Mouse (Mus musculus): ENCODE results near the gene Tmem156. TPM values are rescaled to one million over a fixed set of nuclear protein-coding genes. Genes with fewer than 3 reads are reported as not detected.

The Tmem156 gene
- polyA plus RNA-seq, 1 experiment, result 3.6 TPM

DNA sequence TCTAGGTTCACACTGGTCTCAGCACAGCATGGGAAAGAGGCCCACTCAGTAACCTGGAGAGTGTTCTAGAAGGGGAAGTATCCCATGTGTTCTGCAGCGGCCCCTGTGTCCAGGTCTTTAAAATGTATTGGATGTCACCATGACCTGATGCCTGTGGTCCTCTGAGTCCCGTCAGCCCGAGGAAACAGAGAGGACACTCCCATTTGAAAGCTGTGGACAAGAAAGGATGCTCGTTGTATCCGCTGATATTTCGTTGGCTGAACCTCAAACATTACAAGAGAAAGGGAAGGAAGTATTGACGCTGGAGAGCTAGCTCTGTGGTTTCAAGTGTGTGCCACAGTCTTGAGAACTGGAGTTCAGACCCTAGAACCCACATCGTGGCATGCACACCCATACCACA is 72.8 kb downstream of the Tmem156 start:
- TF ChIP-seq CTCF (IDR thresholded peaks at IDR 0.05; ENCODE audit: borderline replicate concordance, control insufficient read depth, extremely low read depth, insufficient read depth, low read length, poor library complexity) (no peak), POLR2A (IDR thresholded peaks at IDR 0.05; ENCODE audit: control insufficient read depth, extremely low read depth, insufficient read depth, low read length, poor library complexity) (no peak)
- Histone ChIP-seq H3K4me1 (replicated peaks; ENCODE audit: control insufficient read depth, insufficient read depth, low read length) (peaks cover 13% of the 10 kb centered on the region), H3K27me3 (ENCODE audit: control insufficient read depth, insufficient read depth, low read length) (no peaks in the 10 kb centered on the region), H3K27ac (ENCODE audit: control insufficient read depth, insufficient read depth, low read length) (no peak overlapping the region), H3K36me3 (ENCODE audit: control insufficient read depth, insufficient read depth, low read length) (no peaks in the 10 kb centered on the region), H3K4me3 (ENCODE audit: control insufficient read depth, insufficient read depth, low read length) (no peak overlapping the region)
- DNase-seq, result peak; percentile 2
- 11% methylated on average over 8 of the region's 8 CpGs for WGBS

GRCm38 (mm10) chr5:65015508-65015907 is 76.4 kb downstream of the Tmem156 start:
- DNase-seq, result no peak
- H3K27me3 ChIP-seq (ENCODE audit: control insufficient read depth, insufficient read depth, low read length), result no peaks in the 10 kb centered on the region
- no peaks in the 10 kb centered on the region for H3K36me3 ChIP-seq (ENCODE audit: control insufficient read depth, insufficient read depth, low read length)
- TF ChIP-seq CTCF (IDR thresholded peaks at IDR 0.05; ENCODE audit: borderline replicate concordance, control insufficient read depth, extremely low read depth, insufficient read depth, low read length, poor library complexity), result no peak
- no peak overlapping the region for H3K27ac ChIP-seq (ENCODE audit: control insufficient read depth, insufficient read depth, low read length)
- 91% methylated on average over 3 of the region's 3 CpGs for WGBS
- peaks cover 13% of the 10 kb centered on the region for H3K4me1 ChIP-seq (replicated peaks; ENCODE audit: control insufficient read depth, insufficient read depth, low read length)
- no peak overlapping the region for H3K4me3 ChIP-seq (ENCODE audit: control insufficient read depth, insufficient read depth, low read length)

GRCm38 (mm10) chr5:65011901-65012573 is 79.9 kb downstream of the Tmem156 start:
- Histone ChIP-seq H3K4me1 (replicated peaks; ENCODE audit: control insufficient read depth, insufficient read depth, low read length) (peaks cover 6% of the 10 kb centered on the region), H3K27ac (ENCODE audit: control insufficient read depth, insufficient read depth, low read length) (no peak overlapping the region), H3K4me3 (ENCODE audit: control insufficient read depth, insufficient read depth, low read length) (no peak overlapping the region), H3K27me3 (ENCODE audit: control insufficient read depth, insufficient read depth, low read length) (no peaks in the 10 kb centered on the region), H3K36me3 (ENCODE audit: control insufficient read depth, insufficient read depth, low read length) (no peaks in the 10 kb centered on the region)
- DNase-seq, result no peak
- WGBS, result 94% methylated on average over 7 of the region's 7 CpGs
- TF ChIP-seq POLR2A (IDR thresholded peaks at IDR 0.05; ENCODE audit: control insufficient read depth, extremely low read depth, insufficient read depth, low read length, poor library complexity), result no peak
- TF ChIP-seq CTCF (IDR thresholded peaks at IDR 0.05; ENCODE audit: borderline replicate concordance, control insufficient read depth, extremely low read depth, insufficient read depth, low read length, poor library complexity), result no peak

GRCm38 (mm10) chr5:65006011-65006491 is 85.9 kb downstream of the Tmem156 start:
- H3K27me3 ChIP-seq (ENCODE audit: control insufficient read depth, insufficient read depth, low read length), result no peaks in the 10 kb centered on the region
- TF ChIP-seq POLR2A (IDR thresholded peaks at IDR 0.05; ENCODE audit: control insufficient read depth, extremely low read depth, insufficient read depth, low read length, poor library complexity), result no peak
- TF ChIP-seq CTCF (IDR thresholded peaks at IDR 0.05; ENCODE audit: borderline replicate concordance, control insufficient read depth, extremely low read depth, insufficient read depth, low read length, poor library complexity), result 0 out of 2 replicates have a peak, but pooled peaks have one; percentile 20
- peaks cover 19% of the 10 kb centered on the region for H3K4me1 ChIP-seq (replicated peaks; ENCODE audit: control insufficient read depth, insufficient read depth, low read length)
- WGBS, result 26% methylated on average over 4 of the region's 4 CpGs
- no peak overlapping the region for H3K4me3 ChIP-seq (ENCODE audit: control insufficient read depth, insufficient read depth, low read length)
- H3K36me3 ChIP-seq (ENCODE audit: control insufficient read depth, insufficient read depth, low read length), result no peaks in the 10 kb centered on the region
- peak overlapping the region; percentile 36; the same call in 1 of the 2 replicates for H3K27ac ChIP-seq (ENCODE audit: control insufficient read depth, insufficient read depth, low read length)
- peak; percentile 38 for DNase-seq

GRCm38 (mm10) chr5:65005251-65005650 is 86.7 kb downstream of the Tmem156 start:
- DNase-seq, result no peak
- no peaks in the 10 kb centered on the region for H3K27me3 ChIP-seq (ENCODE audit: control insufficient read depth, insufficient read depth, low read length)
- WGBS, result 39% methylated on average over 4 of the region's 4 CpGs

More at GRCm38 (mm10) chr5:65005251-65005650, 86.7 kb downstream of the Tmem156 start:
- Histone ChIP-seq H3K27ac (ENCODE audit: control insufficient read depth, insufficient read depth, low read length) (peak overlapping the region; percentile 36; the same call in 1 of the 2 replicates), H3K4me1 (replicated peaks; ENCODE audit: control insufficient read depth, insufficient read depth, low read length) (peaks cover 19% of the 10 kb centered on the region), H3K36me3 (ENCODE audit: control insufficient read depth, insufficient read depth, low read length) (no peaks in the 10 kb centered on the region), H3K4me3 (ENCODE audit: control insufficient read depth, insufficient read depth, low read length) (no peak overlapping the region)
- no peak for TF ChIP-seq CTCF (IDR thresholded peaks at IDR 0.05; ENCODE audit: borderline replicate concordance, control insufficient read depth, extremely low read depth, insufficient read depth, low read length, poor library complexity)
- TF ChIP-seq POLR2A (IDR thresholded peaks at IDR 0.05; ENCODE audit: control insufficient read depth, extremely low read depth, insufficient read depth, low read length, poor library complexity), result no peak

Other genes starting within 250 kb of the Tmem156 start
- 4.4 and 4.7 TPM in 2 replicates for gene Tlr1, start 158.6 kb downstream of the Tmem156 start, polyA plus RNA-seq (2012; rRNA removed)
- 1.5 TPM in 2 replicates for gene Tlr6, start 132.0 kb downstream of the Tmem156 start, polyA plus RNA-seq (2012; rRNA removed)
- 3.4 and 6.8 TPM in 2 replicates for gene Fam114a1, start 122.1 kb downstream of the Tmem156 start, polyA plus RNA-seq (2012; rRNA removed)
- gene Klhl5, start 15.4 kb upstream of the Tmem156 start, polyA plus RNA-seq (2012; rRNA removed), result 11.3 and 13.1 TPM in 2 replicates
- 2.1 and 2.2 TPM in 2 replicates for gene Wdr19, start 107.6 kb upstream of the Tmem156 start, polyA plus RNA-seq (2012; rRNA removed)
- 20.0 and 27.9 TPM in 2 replicates for gene Rfc1, start 243.5 kb upstream of the Tmem156 start, polyA plus RNA-seq (2012; rRNA removed)

All from thymus, adult 2 months (tissue).